Mouse (Mus musculus) CH12.LX (cell line): ENCODE measurements around the gene Sdhb. TPM values are rescaled to one million over a fixed set of nuclear protein-coding genes. Genes with fewer than 3 reads are reported as not detected.

Source experiments
- DNase-seq: peaks from one replicate; pipeline ENCODE4 v3.0.0-alpha.2; 2013; ENCODE audit errors: extremely low read depth
- H3K27ac ChIP-seq: 2 replicates; pipeline ENCODE4 v1.5.1; 2012; ENCODE audit warnings: low read depth, mild to moderate bottlenecking, control low read depth, moderate library complexity; ENCODE audit not compliant: insufficient read depth
- H3K27me3 ChIP-seq: replicated peaks from 2 replicates; pipeline ENCODE3; 2012; ENCODE audit warnings: inconsistent platforms
- H3K36me3 ChIP-seq, 2 experiments: replicated peaks in 1 of 2; 2 replicates each; pipeline versions ENCODE3 to v1.6.1; 2012; ENCODE audit warnings: inconsistent platforms in 1 of 2, low read length in 1 of 2, mild to moderate bottlenecking in 1 of 2, mixed read lengths in 1 of 2, moderate library complexity in 1 of 2; ENCODE audit not compliant: control insufficient read depth in 1 of 2, insufficient read depth in 1 of 2
- H3K4me1 ChIP-seq, 2 experiments: 2 replicates each; pipeline ENCODE4 v1.6.1; 2012; ENCODE audit warnings: inconsistent platforms in 1 of 2, moderate library complexity in 1 of 2; ENCODE audit not compliant: insufficient read depth in 2 of 2, control insufficient read depth in 1 of 2
- H3K4me2 ChIP-seq: 2 replicates; pipeline ENCODE4 v1.6.1; 2012; ENCODE audit warnings: low read depth, mild to moderate bottlenecking, control low read depth; ENCODE audit not compliant: poor library complexity, insufficient read depth, severe bottlenecking
- H3K4me3 ChIP-seq, 3 experiments: fragments of 150-350 bp in 1 of 3; sonication (generic) in 1 of 3; replicated peaks in 1 of 3; 2 replicates each; pipeline versions ENCODE3 to v1.5.1; 2011 to 2012; ENCODE audit warnings: low read depth in 2 of 3, low read length in 2 of 3, mild to moderate bottlenecking in 2 of 3, moderate library complexity in 2 of 3, control low read depth in 1 of 3, improper control_type of control experiment in 1 of 3, inconsistent platforms in 1 of 3, mixed read lengths in 1 of 3; ENCODE audit not compliant: poor library complexity in 1 of 3
- H3K79me2 ChIP-seq: replicated peaks from 2 replicates; pipeline ENCODE4 v1.6.1; 2012; ENCODE audit warnings: mild to moderate bottlenecking, moderate library complexity; ENCODE audit not compliant: control insufficient read depth, poor library complexity, insufficient read depth, severe bottlenecking; ENCODE audit errors: extremely low read depth
- H3K9ac ChIP-seq: 2 replicates; pipeline ENCODE4 v1.6.1; 2012; ENCODE audit warnings: low read depth, mild to moderate bottlenecking, control low read depth, moderate library complexity; ENCODE audit not compliant: insufficient read depth
- H3K9me3 ChIP-seq: replicated peaks from 2 replicates; pipeline ENCODE3; 2012; ENCODE audit warnings: low read length, inconsistent platforms, mixed read lengths
- BHLHE40 ChIP-seq: IDR thresholded peaks from 2 replicates; pipeline ENCODE4 v1.6.1; 2011; ENCODE audit warnings: mild to moderate bottlenecking, low read depth, low read length, improper control_type of control experiment
- CHD1 ChIP-seq: IDR thresholded peaks from 2 replicates; pipeline ENCODE4 v1.6.1; 2012; ENCODE audit warnings: low read depth, low read length, improper control_type of control experiment, inconsistent platforms
- E2F4 ChIP-seq: IDR thresholded peaks from 2 replicates; pipeline ENCODE4 v1.6.1; 2011; ENCODE audit warnings: low read depth, low read length, improper control_type of control experiment; ENCODE audit not compliant: insufficient replicate concordance
- ELF1 ChIP-seq: IDR thresholded peaks from 2 replicates; pipeline ENCODE4 v1.6.1; 2014; ENCODE audit warnings: low read depth, mild to moderate bottlenecking, inconsistent platforms, low read length, improper control_type of control experiment
- JUND ChIP-seq: conservative IDR thresholded peaks from 2 replicates; pipeline ENCODE4 v1.6.1; 2011; ENCODE audit warnings: low read depth, low read length, improper control_type of control experiment
- KAT2A ChIP-seq: IDR thresholded peaks from 2 replicates; pipeline ENCODE4 v1.6.1; 2012; ENCODE audit warnings: low read length, improper control_type of control experiment, inconsistent platforms; ENCODE audit not compliant: insufficient replicate concordance
- MAZ ChIP-seq: IDR thresholded peaks from 2 replicates; pipeline ENCODE4 v1.6.1; 2012; ENCODE audit warnings: low read depth, mild to moderate bottlenecking, inconsistent platforms, low read length, improper control_type of control experiment, moderate library complexity
- MEF2A ChIP-seq: IDR thresholded peaks from 2 replicates; pipeline ENCODE4 v1.6.1; 2014; ENCODE audit warnings: low read depth, mild to moderate bottlenecking, inconsistent platforms, low read length, improper control_type of control experiment, borderline replicate concordance
- MXI1 ChIP-seq: IDR thresholded peaks from 2 replicates; pipeline ENCODE4 v1.6.1; 2011; ENCODE audit warnings: mild to moderate bottlenecking, low read depth, low read length, improper control_type of control experiment
- MYC ChIP-seq: IDR thresholded peaks from 2 replicates; pipeline ENCODE4 v1.6.1; 2011; ENCODE audit warnings: low read depth, mild to moderate bottlenecking, improper control_type of control experiment, low read length
- PAX5 ChIP-seq: IDR thresholded peaks from 2 replicates; pipeline ENCODE4 v1.6.1; 2012; ENCODE audit warnings: low read length, inconsistent platforms, mixed read lengths
- POLR2A ChIP-seq: IDR thresholded peaks from 2 replicates; pipeline ENCODE4 v1.6.1; 2011; ENCODE audit warnings: low read depth, mild to moderate bottlenecking, improper control_type of control experiment, low read length
- POLR2AphosphoS2 ChIP-seq: IDR thresholded peaks from 2 replicates; pipeline ENCODE4 v1.6.1; 2011; ENCODE audit warnings: low read depth, low read length, improper control_type of control experiment
- RAD21 ChIP-seq: IDR thresholded peaks from 2 replicates; pipeline ENCODE4 v1.6.1; 2011; ENCODE audit warnings: low read depth, mild to moderate bottlenecking, low read length, improper control_type of control experiment, moderate library complexity
- SIN3A ChIP-seq: IDR thresholded peaks from 2 replicates; pipeline ENCODE4 v1.6.1; 2012; ENCODE audit warnings: low read length, improper control_type of control experiment, inconsistent platforms
- SMC3 ChIP-seq: IDR thresholded peaks from 2 replicates; pipeline ENCODE4 v1.6.1; 2011; ENCODE audit warnings: low read depth, low read length, improper control_type of control experiment
- UBTF ChIP-seq: IDR thresholded peaks from 2 replicates; pipeline ENCODE4 v1.6.1; 2012; ENCODE audit warnings: low read depth, mild to moderate bottlenecking, inconsistent platforms, low read length, improper control_type of control experiment, moderate library complexity
- ZNF384 ChIP-seq: IDR thresholded peaks from 2 replicates; pipeline ENCODE4 v1.6.1; 2012; ENCODE audit warnings: low read depth, low read length, improper control_type of control experiment, inconsistent platforms
- dilution Hi-C: fragments of 300-500 bp; cut with MboI; formaldehyde crosslinking; loops from 2 replicates; pipeline ENCODE4 v1.14.3; 2020; ENCODE audit warnings: low sequenced_read_pairs; ENCODE audit not compliant: extremely low pct_unique_long_range_greater_than_20kb, extremely low pct_ligation_motif_present
- in situ Hi-C: fragments of 300-500 bp; cut with MboI; formaldehyde crosslinking; loops from 3 replicates; pipeline ENCODE4 v1.14.3; 2019; ENCODE audit warnings: low sequenced_read_pairs, low pct_ligation_motif_present, low pct_unique_long_range_greater_than_20kb, mixed read lengths
- polyA plus RNA-seq: library from polyadenylated mRNA; unstranded; fragments of >175 nt; gene quantifications from 2 replicates; pipeline ENCODE4 v1.2.1, GENCODE M21; 2012; ENCODE audit warnings: low read depth; ENCODE audit not compliant: insufficient read length
- total RNA-seq, 2 experiments: library from RNA; depleted of rRNA; stranded (reverse); fragments of 300-350 nt in 1 of 2; fragments of >200 nt in 1 of 2; gene quantifications; 2 replicates each; pipeline ENCODE4 v1.2.3; 2012 to 2014

Sdhb gene
- total and polyA plus RNA-seq, 3 experiments: 156 to 190 (median 188) TPM

DNA sequence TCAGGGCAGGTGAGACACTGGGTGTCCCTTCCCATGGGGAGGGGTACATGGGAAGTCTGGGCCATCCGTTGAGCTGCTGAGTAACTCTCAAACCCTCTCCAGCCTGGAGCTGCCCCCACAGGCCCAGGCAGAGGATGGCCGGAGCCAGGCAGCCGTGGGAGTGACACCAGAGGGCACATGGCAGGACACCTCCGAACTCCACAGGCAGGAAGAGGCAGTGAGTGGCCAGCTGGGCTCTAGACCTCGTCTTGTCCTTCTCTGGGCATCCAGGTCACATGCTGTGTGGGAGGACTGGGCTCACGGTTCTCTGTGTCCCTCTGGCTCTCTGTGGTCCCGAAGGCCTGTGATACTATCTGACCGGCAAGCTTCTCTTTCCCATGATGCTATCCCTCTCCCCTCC lies 32.8 kb downstream of the Sdhb start:
- Histone ChIP-seq H3K27ac (no peak overlapping the region), H3K9ac (no peak overlapping the region), H3K27me3 (no peaks in the 10 kb centered on the region)
- dilution Hi-C loops: no loop called here
- in situ Hi-C loops: no loop called here
- no peak for DNase-seq
- TF ChIP-seq MYC: no peak
- TF ChIP-seq BHLHE40: no peak
- no peak for TF ChIP-seq MAZ
- TF ChIP-seq POLR2A: no peak
- TF ChIP-seq ZNF384: no peak
- no peak for TF ChIP-seq RAD21
- no peak for TF ChIP-seq KAT2A
- TF ChIP-seq, all 38 proteins: peak for 0
- Histone ChIP-seq H3K9me3 (no peaks in the 10 kb centered on the region), H3K4me2 (no peak overlapping the region), H3K4me1 (peaks cover 9 to 19% of the 10 kb centered on the region in 2 experiments), H3K4me3 (no peak overlapping the region), H3K36me3 (peaks cover 61 to 90% of the 10 kb centered on the region in 2 experiments), H3K79me2 (no peaks in the 10 kb centered on the region)

DNA sequence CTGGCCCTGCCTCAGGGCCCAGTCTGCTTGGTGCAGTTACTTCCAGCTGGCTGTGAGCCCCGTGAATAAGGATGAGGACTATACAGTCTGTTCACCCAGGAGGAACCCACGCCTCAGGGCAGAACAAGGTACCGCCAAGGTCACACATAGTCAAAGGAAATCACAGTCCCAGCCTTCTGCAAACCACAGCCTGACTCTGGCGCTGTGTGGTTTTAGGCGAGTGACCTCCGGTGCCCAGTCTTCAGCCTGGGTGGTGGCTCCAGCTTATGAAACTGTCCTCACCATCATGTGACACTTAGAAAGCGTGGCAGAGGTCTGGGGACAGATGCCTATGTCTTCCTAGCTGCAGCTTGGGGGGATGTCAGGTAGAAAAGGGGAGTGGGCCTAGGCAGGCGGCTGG lies 34.8 kb downstream of the Sdhb start:
- Histone ChIP-seq H3K9me3 (no peaks in the 10 kb centered on the region), H3K4me2 (no peak overlapping the region), H3K27ac (no peak overlapping the region), H3K4me1 (peaks cover 0 to under 1% of the 10 kb centered on the region in 2 experiments; a peak in 1 of 4 replicates), H3K27me3 (no peaks in the 10 kb centered on the region), H3K9ac (no peak overlapping the region), H3K4me3 (no peak overlapping the region), H3K79me2 (no peaks in the 10 kb centered on the region), H3K36me3 (peaks cover 74 to 93% of the 10 kb centered on the region in 2 experiments)
- in situ Hi-C loops (no loop called here), dilution Hi-C loops (no loop called here)
- no peak for DNase-seq
- TF ChIP-seq POLR2AphosphoS2 (no peak), POLR2A (no peak), MXI1 (no peak), PAX5 (no peak), E2F4 (no peak), SIN3A (no peak), SMC3 (no peak), MEF2A (no peak), UBTF (no peak)

DNA sequence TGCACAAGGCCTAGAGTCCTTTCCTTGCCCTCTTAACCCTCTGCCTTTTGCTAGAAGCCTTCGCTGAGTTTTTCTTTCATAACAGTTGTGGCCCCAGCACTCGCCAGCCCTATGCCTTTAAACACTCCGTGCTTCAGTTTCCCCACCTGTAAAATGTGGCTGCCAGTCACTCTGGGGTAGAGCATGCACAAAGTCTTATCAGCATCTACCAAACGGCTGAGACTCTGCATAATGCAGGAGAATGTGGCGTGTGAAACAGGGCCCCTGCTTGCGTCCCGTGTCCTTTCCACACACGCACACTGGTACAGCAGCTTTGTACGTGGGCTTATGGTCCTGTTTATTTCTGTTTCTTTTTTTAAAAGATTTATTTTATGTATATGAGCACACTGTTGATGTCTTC lies 35.8 kb downstream of the Sdhb start:
- H3K27me3 ChIP-seq: no peaks in the 10 kb centered on the region
- H3K36me3 ChIP-seq: peaks cover 85 to 96% of the 10 kb centered on the region in 2 experiments
- no peak for TF ChIP-seq JUND
- no peak for TF ChIP-seq BHLHE40
- TF ChIP-seq SIN3A: no peak
- no peak for TF ChIP-seq PAX5
- no peak for TF ChIP-seq E2F4
- TF ChIP-seq ZNF384: no peak
- TF ChIP-seq CHD1: no peak
- no peak for TF ChIP-seq POLR2A
- no peak for TF ChIP-seq ELF1
- H3K9ac ChIP-seq: no peak overlapping the region
- no peaks in the 10 kb centered on the region for H3K9me3 ChIP-seq
- H3K4me3 ChIP-seq: no peak overlapping the region
- in situ Hi-C loops: no loop called here
- no peaks in the 10 kb centered on the region for H3K79me2 ChIP-seq
- DNase-seq: no peak
- dilution Hi-C loops: no loop called here
- H3K4me2 ChIP-seq: no peak overlapping the region
- no peak overlapping the region for H3K27ac ChIP-seq
- no peaks in the 10 kb centered on the region for H3K4me1 ChIP-seq
